Mouse (Mus musculus) hindbrain, postnatal 0 days (tissue): ENCODE measurements at regions not wholly inside any gene's neighbourhood (a gene's known extent, or its start where the extent isn't known, plus 50 kb on each side); places are given as distances from the start of the nearest gene placed in this dataset.

Experiments used
- ATAC-seq: fragments of 200-750 bp; cut with Nextera tagmentation; 2 replicates; pipeline ENCODE4 v1.8.0; 2017; ENCODE audit warnings: mild to moderate bottlenecking, moderate TSS enrichment, moderate library complexity
- DNase-seq: peaks from one replicate; pipeline ENCODE4 v3.0.0-alpha.2; 2015; ENCODE audit warnings: low spot score
- H3K27ac ChIP-seq: fragments of 300-500 bp; sonication (generic); 2 replicates; pipeline ENCODE4 v1.5.1; 2014; ENCODE audit warnings: mild to moderate bottlenecking
- H3K27me3 ChIP-seq: fragments of 300-500 bp; sonication (generic); 2 replicates; pipeline ENCODE4 v1.6.1; 2014; ENCODE audit warnings: low read length, mixed read lengths; ENCODE audit not compliant: insufficient read depth
- H3K36me3 ChIP-seq: fragments of 300-500 bp; sonication (generic); 2 replicates; pipeline ENCODE4 v1.6.1; 2014; ENCODE audit warnings: low read length, mixed read lengths; ENCODE audit not compliant: insufficient read depth
- H3K4me1 ChIP-seq: fragments of 300-500 bp; sonication (generic); 2 replicates; pipeline ENCODE4 v1.6.1; 2014; ENCODE audit warnings: antibody characterized with exemption, low read length, mixed read lengths; ENCODE audit not compliant: insufficient read depth
- H3K4me2 ChIP-seq: fragments of 300-500 bp; sonication (generic); 2 replicates; pipeline ENCODE4 v1.6.1; 2014; ENCODE audit warnings: low read depth, mild to moderate bottlenecking, low read length, moderate library complexity, mixed read lengths
- H3K4me3 ChIP-seq: fragments of 300-500 bp; sonication (generic); 2 replicates; pipeline ENCODE4 v1.5.1; 2014; ENCODE audit warnings: low read length
- H3K9ac ChIP-seq: fragments of 300-500 bp; sonication (generic); replicated peaks from 2 replicates; pipeline ENCODE4 v1.6.1; 2014; ENCODE audit warnings: mild to moderate bottlenecking, low read length, moderate library complexity, mixed read lengths
- H3K9me3 ChIP-seq: fragments of 300-500 bp; sonication (generic); 2 replicates; pipeline ENCODE4 v1.6.1; 2016; ENCODE audit warnings: low read length, mixed read lengths
- CTCF ChIP-seq: IDR thresholded peaks from 2 replicates; pipeline ENCODE4 v1.5.1; 2016; ENCODE audit warnings: antibody characterized with exemption, control low read depth, low read depth
- WGBS: fragments of 180-500 bp; shearing (Covaris S2); extraction: QIAGEN DNeasy Blood & Tissue Kit; methylation state at CpG from one replicate; pipeline ENCODE4 v1.1.7; 2014; 5-methylcytosine and 5-hydroxymethylcytosine counted together

DNA sequence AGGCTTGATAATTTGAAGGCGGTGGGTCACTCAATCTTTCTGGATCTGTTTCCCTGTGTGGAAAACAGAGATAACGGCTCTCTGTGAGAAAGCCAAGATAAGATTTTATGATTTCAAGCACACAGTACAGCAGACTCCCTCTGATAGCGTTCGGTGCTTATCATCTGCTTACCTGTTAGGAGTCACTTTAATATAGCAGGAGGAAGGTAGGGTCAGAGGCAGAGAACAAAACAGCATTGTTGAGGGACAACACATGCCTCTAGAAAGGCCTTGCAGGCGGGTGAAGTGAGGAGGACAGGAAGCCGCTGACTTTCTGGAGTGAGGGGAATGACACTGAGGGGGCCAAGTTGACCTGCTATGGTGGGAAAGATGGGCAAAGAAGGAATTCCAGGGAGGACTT is 118.9 kb upstream of the Rgmb start:
- ATAC-seq = no peak
- no peak for TF ChIP-seq CTCF
- no peak overlapping the region for H3K4me3 ChIP-seq
- no peak for DNase-seq
- no peaks in the 10 kb centered on the region for H3K36me3 ChIP-seq
- no peak overlapping the region for H3K4me2 ChIP-seq
- no peak overlapping the region for H3K9ac ChIP-seq
- no peaks in the 10 kb centered on the region for H3K27me3 ChIP-seq
- no peaks in the 10 kb centered on the region for H3K4me1 ChIP-seq
- WGBS = 77% methylated on average over 6 of the region's 6 CpGs
- H3K27ac ChIP-seq = no peak overlapping the region
- H3K9me3 ChIP-seq = no peaks in the 10 kb centered on the region

DNA sequence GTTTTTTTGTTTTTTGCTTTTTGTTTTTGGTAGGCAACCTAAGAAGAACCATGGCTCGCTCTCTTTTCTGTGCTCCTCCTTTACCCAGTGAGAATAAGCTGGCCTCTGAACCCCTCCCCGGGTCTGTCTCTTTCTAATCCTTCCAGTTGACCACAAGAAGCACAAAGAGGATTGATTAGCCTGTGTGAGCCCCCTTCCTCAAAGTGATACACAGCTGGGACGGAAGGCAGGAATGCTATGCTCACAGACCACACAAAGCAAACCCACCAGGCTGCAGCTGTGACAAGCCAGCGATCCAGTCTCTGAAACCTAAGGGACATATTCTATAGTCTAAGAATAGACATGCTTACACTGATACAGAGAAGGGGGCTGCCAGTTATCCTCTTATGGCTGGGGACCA is 111.5 kb upstream of the Rgmb start:
- Histone ChIP-seq H3K4me3 (no peak overlapping the region), H3K27ac (no peak overlapping the region), H3K4me1 (no peaks in the 10 kb centered on the region), H3K9ac (no peak overlapping the region), H3K36me3 (no peaks in the 10 kb centered on the region), H3K27me3 (no peaks in the 10 kb centered on the region), H3K4me2 (no peak overlapping the region), H3K9me3 (no peaks in the 10 kb centered on the region)
- ATAC-seq (no peak), DNase-seq (no peak)
- 32% methylated on average over 4 of the region's 4 CpGs for WGBS
- no peak for TF ChIP-seq CTCF

DNA sequence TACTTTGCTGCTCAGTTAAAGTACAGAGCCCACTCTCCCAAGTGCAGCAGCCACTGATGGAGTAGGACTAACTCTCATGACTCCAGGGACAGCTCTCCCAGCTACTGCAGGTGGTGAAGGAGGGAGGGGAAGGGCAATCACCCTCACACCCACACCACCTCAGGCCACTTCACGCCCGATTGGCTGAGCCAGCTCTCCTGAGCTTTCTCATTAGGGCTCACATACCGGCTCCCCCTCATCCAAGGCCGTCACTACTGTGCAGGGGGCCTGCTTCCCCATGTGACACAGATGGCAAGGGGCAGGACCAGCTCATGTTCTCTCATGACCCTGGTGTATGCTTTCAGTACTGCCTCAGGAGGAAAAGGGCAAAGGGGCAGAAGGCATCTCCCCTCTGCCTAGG is 87.8 kb upstream of the Rgmb start:
- Histone ChIP-seq H3K9ac (no peak overlapping the region), H3K4me3 (no peak overlapping the region), H3K4me1 (no peaks in the 10 kb centered on the region), H3K27ac (no peak overlapping the region), H3K4me2 (no peak overlapping the region), H3K36me3 (no peaks in the 10 kb centered on the region), H3K27me3 (no peaks in the 10 kb centered on the region), H3K9me3 (no peaks in the 10 kb centered on the region)
- DNase-seq = no peak
- TF ChIP-seq CTCF = no peak
- ATAC-seq = no peak
- 41% methylated on average over 4 of the region's 4 CpGs for WGBS

DNA sequence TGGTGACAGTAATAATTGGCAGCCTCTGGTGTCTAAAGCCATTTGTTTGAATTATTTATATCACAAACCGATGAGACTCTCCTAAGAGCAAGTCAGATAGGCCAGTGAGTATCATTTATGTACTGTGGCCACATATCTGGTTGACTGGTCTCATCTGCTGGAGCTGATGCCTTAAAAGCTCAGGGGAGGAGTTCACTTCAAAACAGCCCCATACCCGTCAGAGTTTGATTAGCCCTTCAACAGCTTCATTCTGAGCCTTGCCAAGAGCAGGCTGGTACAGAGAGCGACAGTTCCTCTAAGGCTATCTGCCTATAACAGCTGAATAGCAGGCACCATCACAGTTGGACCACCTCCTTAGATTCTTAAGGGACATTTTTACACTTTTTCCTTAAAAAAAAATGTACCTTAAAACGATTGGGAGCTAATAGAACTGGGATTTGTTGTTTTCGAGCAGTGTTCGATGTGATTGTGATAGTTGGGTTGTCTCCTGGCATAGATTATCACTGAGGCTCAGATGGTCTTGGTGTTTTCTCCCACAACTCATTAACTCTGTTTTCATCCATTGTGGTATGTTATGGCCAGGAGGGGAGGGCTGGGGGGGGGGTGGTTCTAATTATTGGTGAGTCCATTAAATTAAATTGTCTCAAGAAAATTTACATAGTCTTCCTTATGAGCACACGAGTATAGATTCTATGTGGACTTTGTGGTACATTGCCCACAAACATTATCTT is 68.0 kb upstream of the Rgmb start:
- TF ChIP-seq CTCF = no peak
- Histone ChIP-seq H3K36me3 (no peaks in the 10 kb centered on the region), H3K9me3 (no peaks in the 10 kb centered on the region), H3K4me2 (no peak overlapping the region), H3K9ac (no peak overlapping the region), H3K4me1 (no peaks in the 10 kb centered on the region), H3K27me3 (no peaks in the 10 kb centered on the region), H3K4me3 (no peak overlapping the region), H3K27ac (no peak overlapping the region)
- DNase-seq (peak; percentile 16), ATAC-seq (peak; percentile 62)
- WGBS = 53% methylated on average over 7 of the region's 7 CpGs

DNA sequence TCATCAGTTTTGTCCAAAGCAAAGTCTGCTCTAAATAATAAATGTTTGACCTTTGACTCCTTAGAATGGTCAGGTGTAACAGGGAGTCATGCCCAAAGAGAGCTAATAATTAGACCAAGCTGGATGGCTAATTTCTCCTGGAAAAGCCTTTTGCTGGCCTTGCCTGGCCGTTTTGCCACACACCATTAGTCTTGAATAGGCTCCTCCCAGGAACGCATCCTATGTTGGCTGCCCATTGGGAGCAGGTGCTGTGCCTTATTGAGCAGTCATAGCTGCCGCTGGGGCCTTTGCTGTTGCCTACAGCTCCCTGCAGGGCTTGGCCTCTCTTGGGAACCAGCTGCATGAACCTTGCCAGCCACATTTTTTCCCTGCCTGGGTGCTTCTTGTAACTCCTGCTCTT is 65.1 kb upstream of the Rgmb start:
- no peak overlapping the region for H3K4me3 ChIP-seq
- no peak overlapping the region for H3K9ac ChIP-seq
- H3K4me2 ChIP-seq = no peak overlapping the region
- DNase-seq (peak; percentile 29), ATAC-seq (no peak)
- no peaks in the 10 kb centered on the region for H3K4me1 ChIP-seq
- no peaks in the 10 kb centered on the region for H3K9me3 ChIP-seq
- 15% methylated on average over 3 of the region's 3 CpGs for WGBS
- H3K27me3 ChIP-seq = no peaks in the 10 kb centered on the region
- no peak for TF ChIP-seq CTCF
- H3K36me3 ChIP-seq = no peaks in the 10 kb centered on the region
- no peak overlapping the region for H3K27ac ChIP-seq

DNA sequence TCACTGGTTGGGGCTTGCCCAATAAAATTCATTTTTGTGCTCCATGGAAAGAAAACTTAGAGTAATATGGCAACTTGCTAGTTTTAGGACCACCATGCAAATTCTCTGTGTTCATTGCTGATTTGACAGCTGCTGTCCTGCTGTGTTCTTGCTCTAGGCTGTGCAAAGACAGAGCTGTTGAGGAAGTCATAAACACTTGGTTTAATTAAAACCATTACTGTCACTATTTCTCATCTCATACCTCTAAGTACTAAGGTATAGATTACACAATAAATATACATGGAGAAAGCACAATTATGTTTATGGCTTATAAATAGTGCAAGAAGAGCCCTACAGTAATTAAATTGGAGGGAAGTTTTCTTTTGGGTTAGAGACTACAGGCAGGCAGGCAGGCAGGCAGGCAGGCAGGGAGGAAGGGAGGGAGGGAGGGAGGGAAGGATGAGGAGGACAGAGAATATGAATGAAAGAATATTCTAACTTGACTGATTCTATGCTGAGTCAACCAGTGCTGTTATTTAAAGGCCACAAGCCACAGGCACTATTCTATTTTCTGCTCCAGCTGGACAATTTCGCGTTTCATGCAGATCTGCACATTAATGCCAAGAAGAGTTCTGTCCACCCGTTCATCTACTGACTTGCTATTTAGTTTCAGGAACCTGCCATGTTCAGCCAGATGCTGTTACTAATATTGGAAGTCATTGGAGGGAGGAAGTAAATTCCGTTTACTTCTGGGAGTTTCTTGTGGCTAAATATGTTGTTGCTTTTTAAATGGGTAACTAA is 61.2 kb upstream of the Rgmb start:
- H3K27ac ChIP-seq = no peak overlapping the region
- H3K4me1 ChIP-seq = no peaks in the 10 kb centered on the region
- no peaks in the 10 kb centered on the region for H3K27me3 ChIP-seq
- no peak overlapping the region for H3K9ac ChIP-seq
- WGBS = 52% methylated on average over 4 of the region's 4 CpGs
- H3K36me3 ChIP-seq = no peaks in the 10 kb centered on the region
- H3K9me3 ChIP-seq = 0 out of 2 replicates have a peak, but pooled peaks cover 4% of the 10 kb centered on the region
- no peak for ATAC-seq
- TF ChIP-seq CTCF = no peak
- H3K4me2 ChIP-seq = no peak overlapping the region
- H3K4me3 ChIP-seq = no peak overlapping the region
- peak; percentile 5 for DNase-seq

DNA sequence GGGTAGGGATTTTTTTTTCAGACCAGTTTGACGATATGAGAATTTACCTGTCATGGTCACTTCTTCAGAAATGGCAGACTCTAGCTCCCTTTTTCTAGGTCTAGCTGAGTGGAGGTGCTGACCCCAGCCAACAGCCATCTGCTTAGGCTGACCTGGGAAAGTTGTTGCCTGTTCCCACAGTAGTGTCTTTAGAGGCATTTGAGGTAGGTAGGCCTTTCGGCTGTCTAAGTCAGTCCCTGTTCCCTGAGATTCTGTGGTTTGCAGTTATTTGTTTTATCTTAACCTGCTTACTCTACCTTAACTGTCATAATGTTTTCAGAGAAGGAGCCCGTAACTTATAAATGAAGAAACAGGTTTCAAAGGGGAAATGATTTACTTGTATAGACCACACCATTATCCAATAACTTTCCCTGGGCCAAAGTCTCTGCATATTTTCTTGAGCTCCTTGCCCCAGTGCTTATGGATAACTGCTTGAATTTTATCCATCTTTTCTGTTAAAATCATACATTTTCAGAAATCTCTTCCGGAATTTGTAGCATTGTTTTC is 59.8 kb upstream of the Rgmb start:
- ATAC-seq (no peak), DNase-seq (no peak)
- 92% methylated on average over 4 of the region's 4 CpGs for WGBS
- H3K27me3 ChIP-seq = no peaks in the 10 kb centered on the region
- no peak overlapping the region for H3K4me3 ChIP-seq
- H3K36me3 ChIP-seq = no peaks in the 10 kb centered on the region
- no peak for TF ChIP-seq CTCF
- no peak overlapping the region for H3K4me2 ChIP-seq
- no peaks in the 10 kb centered on the region for H3K4me1 ChIP-seq
- no peak overlapping the region for H3K27ac ChIP-seq
- no peak overlapping the region for H3K9ac ChIP-seq
- H3K9me3 ChIP-seq = 0 out of 2 replicates have a peak, but pooled peaks cover 4% of the 10 kb centered on the region
